Mouse (Mus musculus): ENCODE results near the gene Phactr3. TPM values are rescaled to one million over a fixed set of nuclear protein-coding genes. Genes with fewer than 3 reads are reported as not detected.

Gene Phactr3
- polyA plus RNA-seq, 2 experiments: 0.02 to 0.13 TPM

- Histone ChIP-seq H3K9ac (replicated peaks) (no peak overlapping the region), H3K4me1 (replicated peaks; ENCODE audit: control insufficient read depth in 2 of 2, insufficient read depth in 2 of 2, low read length in 1 of 2) (no peaks in the 10 kb centered on the region), H3K27me3 (ENCODE audit: control insufficient read depth, insufficient read depth, low read length) (no peaks in the 10 kb centered on the region), H3K27ac (no peak overlapping the region), H3K4me3 (ENCODE audit: insufficient read depth in 1 of 2, low read depth in 2 of 2, low read length in 2 of 2) (no peak overlapping the region), H3K4me2 (ENCODE audit: low read depth) (no peak overlapping the region), H3K9me3 (ENCODE audit: control insufficient read depth, low read length) (no peaks in the 10 kb centered on the region), H3K36me3 (replicated peaks; ENCODE audit: control insufficient read depth, insufficient read depth, low read depth) (no peaks in the 10 kb centered on the region)
- DNase-seq (ENCODE audit: low read depth in 3 of 3, low spot score in 3 of 3) (no peak), ATAC-seq (ENCODE audit: insufficient read depth) (no peak)
- WGBS (ENCODE audit: insufficient replicate concordance): 26% methylated on average over 2 of the region's 2 CpGs
- no peak for TF ChIP-seq EP300 (IDR thresholded peaks at IDR 0.05; ENCODE audit: low read depth)
- TF ChIP-seq CTCF (IDR thresholded peaks at IDR 0.05; ENCODE audit: low read depth): no peak
These were observed 146.7 kb downstream of the Phactr3 start for GRCm38 (mm10) chr2:178265454-178265853.

DNA sequence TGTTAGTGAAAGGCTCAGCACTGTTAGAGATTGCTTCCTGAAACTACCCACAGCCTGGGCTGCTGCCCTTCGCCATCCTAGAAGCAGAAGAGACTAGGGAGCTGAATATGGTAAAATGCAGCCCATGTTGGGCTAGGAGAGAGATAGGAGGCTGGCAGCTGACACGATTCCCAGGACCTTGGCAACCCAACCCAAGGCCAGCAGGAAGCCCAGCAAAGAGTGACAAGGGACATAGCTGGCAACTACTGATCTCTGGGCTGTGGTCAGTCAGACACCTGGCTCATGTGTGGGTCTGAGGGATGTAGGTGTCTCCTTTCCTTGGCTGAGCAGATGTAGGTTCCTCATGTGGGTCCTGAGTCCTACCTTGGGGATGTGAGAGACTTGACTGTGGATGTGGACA, 152.0 kb downstream of the Phactr3 start:
- ATAC-seq (ENCODE audit: insufficient read depth) (no peak), DNase-seq (ENCODE audit: low read depth in 3 of 3, low spot score in 3 of 3) (no peak)
- Histone ChIP-seq H3K36me3 (replicated peaks; ENCODE audit: control insufficient read depth, insufficient read depth, low read depth) (no peaks in the 10 kb centered on the region), H3K27me3 (ENCODE audit: control insufficient read depth, insufficient read depth, low read length) (no peaks in the 10 kb centered on the region), H3K27ac (no peak overlapping the region), H3K4me1 (replicated peaks; ENCODE audit: control insufficient read depth in 2 of 2, insufficient read depth in 2 of 2, low read length in 1 of 2) (no peaks in the 10 kb centered on the region), H3K4me3 (ENCODE audit: insufficient read depth in 1 of 2, low read depth in 2 of 2, low read length in 2 of 2) (no peak overlapping the region), H3K9ac (replicated peaks) (no peak overlapping the region), H3K9me3 (ENCODE audit: control insufficient read depth, low read length) (no peaks in the 10 kb centered on the region), H3K4me2 (ENCODE audit: low read depth) (no peak overlapping the region)
- no peak for TF ChIP-seq CTCF (IDR thresholded peaks at IDR 0.05; ENCODE audit: low read depth)
- TF ChIP-seq EP300 (IDR thresholded peaks at IDR 0.05; ENCODE audit: low read depth): no peak
- WGBS (ENCODE audit: insufficient replicate concordance): 39% methylated on average over 2 of the region's 2 CpGs

DNA sequence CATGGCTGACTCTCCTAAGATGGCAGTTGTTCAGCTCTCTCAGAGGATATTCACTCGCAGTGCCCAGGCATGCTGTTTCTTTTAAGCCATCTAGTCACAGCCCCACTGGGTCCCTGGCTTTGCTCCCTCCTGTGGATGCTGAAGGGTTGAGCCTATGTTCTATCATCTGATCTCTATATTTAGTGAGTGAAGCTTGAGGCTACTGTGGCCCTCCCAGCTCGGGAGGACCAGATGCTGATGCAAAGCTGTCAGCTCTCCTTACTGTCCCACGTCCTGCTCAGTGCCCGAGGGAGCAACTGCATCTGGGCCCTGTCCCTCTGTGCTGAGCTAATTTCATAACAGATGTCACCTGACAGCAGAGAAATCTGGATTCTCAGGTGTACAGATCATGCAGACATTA, 153.6 kb downstream of the Phactr3 start:
- 40% methylated on average over 4 of the region's 4 CpGs for WGBS (ENCODE audit: insufficient replicate concordance)
- no peak overlapping the region for H3K4me3 ChIP-seq (ENCODE audit: insufficient read depth in 1 of 2, low read depth in 2 of 2, low read length in 2 of 2)
- no peaks in the 10 kb centered on the region for H3K9me3 ChIP-seq (ENCODE audit: control insufficient read depth, low read length)
- no peak overlapping the region for H3K9ac ChIP-seq (replicated peaks)
- no peaks in the 10 kb centered on the region for H3K36me3 ChIP-seq (replicated peaks; ENCODE audit: control insufficient read depth, insufficient read depth, low read depth)
- TF ChIP-seq CTCF (IDR thresholded peaks at IDR 0.05; ENCODE audit: low read depth): no peak
- TF ChIP-seq EP300 (IDR thresholded peaks at IDR 0.05; ENCODE audit: low read depth): no peak
- no peak overlapping the region for H3K27ac ChIP-seq
- no peak for DNase-seq (ENCODE audit: low read depth in 3 of 3, low spot score in 3 of 3)
- ATAC-seq (ENCODE audit: insufficient read depth): no peak
- no peaks in the 10 kb centered on the region for H3K27me3 ChIP-seq (ENCODE audit: control insufficient read depth, insufficient read depth, low read length)
- H3K4me1 ChIP-seq (replicated peaks; ENCODE audit: control insufficient read depth in 2 of 2, insufficient read depth in 2 of 2, low read length in 1 of 2): no peaks in the 10 kb centered on the region
- no peak overlapping the region for H3K4me2 ChIP-seq (ENCODE audit: low read depth)

DNA sequence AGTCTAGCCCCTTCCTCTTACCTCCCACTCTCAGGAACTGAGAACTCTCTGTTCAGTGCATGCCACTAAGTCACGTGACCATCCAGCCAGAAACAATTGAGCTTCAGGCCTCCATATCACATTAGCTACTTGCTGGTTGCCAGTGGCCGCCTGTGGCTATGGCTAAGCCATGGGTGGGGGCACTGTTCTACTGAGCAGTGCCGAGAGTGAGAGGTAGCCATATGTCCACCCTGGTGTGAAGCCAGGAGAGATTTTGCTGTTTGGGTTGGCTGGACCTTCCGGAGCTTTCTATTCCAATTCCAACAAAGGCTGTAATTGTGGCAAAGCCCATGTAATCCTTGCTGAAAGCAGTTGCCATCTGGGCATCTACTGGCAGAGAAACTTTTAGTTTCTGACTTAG, 155.4 kb downstream of the Phactr3 start:
- Histone ChIP-seq H3K4me3 (ENCODE audit: insufficient read depth in 1 of 2, low read depth in 2 of 2, low read length in 2 of 2) (no peak overlapping the region), H3K4me1 (replicated peaks; ENCODE audit: control insufficient read depth in 2 of 2, insufficient read depth in 2 of 2, low read length in 1 of 2) (no peaks in the 10 kb centered on the region), H3K9ac (replicated peaks) (no peak overlapping the region), H3K4me2 (ENCODE audit: low read depth) (no peak overlapping the region), H3K9me3 (ENCODE audit: control insufficient read depth, low read length) (no peaks in the 10 kb centered on the region), H3K27ac (no peak overlapping the region), H3K36me3 (replicated peaks; ENCODE audit: control insufficient read depth, insufficient read depth, low read depth) (no peaks in the 10 kb centered on the region), H3K27me3 (ENCODE audit: control insufficient read depth, insufficient read depth, low read length) (no peaks in the 10 kb centered on the region)
- TF ChIP-seq EP300 (IDR thresholded peaks at IDR 0.05; ENCODE audit: low read depth) (no peak), CTCF (IDR thresholded peaks at IDR 0.05; ENCODE audit: low read depth) (no peak)
- WGBS (ENCODE audit: insufficient replicate concordance): 46% methylated on average over 4 of the region's 4 CpGs
- DNase-seq (ENCODE audit: low read depth in 3 of 3, low spot score in 3 of 3) (no peak), ATAC-seq (ENCODE audit: insufficient read depth) (no peak)

GRCm38 (mm10) chr2:178277206-178277605, 158.4 kb downstream of the Phactr3 start:
- Histone ChIP-seq H3K36me3 (replicated peaks; ENCODE audit: control insufficient read depth, insufficient read depth, low read depth) (no peaks in the 10 kb centered on the region), H3K27ac (no peak overlapping the region), H3K4me3 (ENCODE audit: insufficient read depth in 1 of 2, low read depth in 2 of 2, low read length in 2 of 2) (no peak overlapping the region), H3K4me1 (replicated peaks; ENCODE audit: control insufficient read depth in 2 of 2, insufficient read depth in 2 of 2, low read length in 1 of 2) (no peaks in the 10 kb centered on the region), H3K27me3 (ENCODE audit: control insufficient read depth, insufficient read depth, low read length) (no peaks in the 10 kb centered on the region), H3K9me3 (ENCODE audit: control insufficient read depth, low read length) (no peaks in the 10 kb centered on the region), H3K4me2 (ENCODE audit: low read depth) (no peak overlapping the region), H3K9ac (replicated peaks) (no peak overlapping the region)
- WGBS (ENCODE audit: insufficient replicate concordance): 3% methylated on average over 6 of the region's 6 CpGs
- TF ChIP-seq EP300 (IDR thresholded peaks at IDR 0.05; ENCODE audit: low read depth): no peak
- no peak for TF ChIP-seq CTCF (IDR thresholded peaks at IDR 0.05; ENCODE audit: low read depth)
- ATAC-seq (ENCODE audit: insufficient read depth) (no peak), DNase-seq (ENCODE audit: low read depth in 3 of 3, low spot score in 3 of 3) (peak in 1 of 3 experiments; percentile 4)

Data from liver, embryonic 14.5 days (tissue).